Mouse (Mus musculus) gastrocnemius, postnatal 14 days (tissue): Measurements from ENCODE around the gene Krt12. TPM values are rescaled to one million over a fixed set of nuclear protein-coding genes. Genes with fewer than 3 reads are reported as not detected.

Experiments
- total RNA-seq, 2 experiments: library from RNA; stranded (reverse); gene quantifications; 2 replicates each; pipeline ENCODE4 v1.2.3; 2021

Gene Krt12
- total RNA-seq, 2 experiments from 2014 or later = not detected

Other genes with a start within 250 kb of the Krt12 start
- gene Smarce1, start 191.2 kb downstream of the Krt12 start, total RNA-seq = 10 to 100 TPM; 35.8 to 45.7 TPM
- gene Krt222, start 178.2 kb downstream of the Krt12 start, total RNA-seq = 10 to 100 TPM in 1 of 2 experiments, 1 to 10 TPM in 1; 8.9 to 11.4 TPM
- gene Krt24, start 137.0 kb downstream of the Krt12 start, total RNA-seq = not detected
- gene Krt25, start 99.3 kb downstream of the Krt12 start, total RNA-seq = not detected
- not detected for gene Krt26, start 84.3 kb downstream of the Krt12 start, total RNA-seq
- not detected for gene Krt27, start 71.2 kb downstream of the Krt12 start, total RNA-seq
- not detected for gene Krt28, start 47.4 kb downstream of the Krt12 start, total RNA-seq
- 1 to 10 TPM; 4.5 to 5.7 TPM for gene Krt10, start 32.9 kb downstream of the Krt12 start, total RNA-seq
- under 1 TPM; 0.27 TPM for gene Krt20, start 15.9 kb upstream of the Krt12 start, total RNA-seq
- not detected for gene Krt23, start 70.9 kb upstream of the Krt12 start, total RNA-seq
- not detected for gene Krt39, start 99.1 kb upstream of the Krt12 start, total RNA-seq
- gene Krt40, start 120.9 kb upstream of the Krt12 start, total RNA-seq = not detected
- gene Krtap3-3, start 128.6 kb upstream of the Krt12 start, total RNA-seq = not detected
- not detected for gene Krtap3-2, start 134.6 kb upstream of the Krt12 start, total RNA-seq
- gene Gm11939, start 137.2 kb upstream of the Krt12 start, total RNA-seq = not detected
- gene Krtap3-1, start 144.4 kb upstream of the Krt12 start, total RNA-seq = not detected
- gene Krtap1-5, start 158.8 kb upstream of the Krt12 start, total RNA-seq = not detected
- gene Krtap1-4, start 161.4 kb upstream of the Krt12 start, total RNA-seq = not detected
- not detected for gene Krtap1-3, start 169.1 kb upstream of the Krt12 start, total RNA-seq
- not detected for gene Krtap9-3, start 175.8 kb upstream of the Krt12 start, total RNA-seq
- not detected for gene Gm11938, start 181.0 kb upstream of the Krt12 start, total RNA-seq
- gene Gm11937, start 187.9 kb upstream of the Krt12 start, total RNA-seq = not detected
- gene Krtap2-4, start 192.6 kb upstream of the Krt12 start, total RNA-seq = not detected
- gene Gm11562, start 198.2 kb upstream of the Krt12 start, total RNA-seq = not detected
- gene Krtap4-1, start 206.0 kb upstream of the Krt12 start, total RNA-seq = not detected
- gene Krtap4-2, start 212.8 kb upstream of the Krt12 start, total RNA-seq = not detected
- not detected for gene Krtap4-7, start 221.8 kb upstream of the Krt12 start, total RNA-seq
- gene Gm11555, start 228.0 kb upstream of the Krt12 start, total RNA-seq = not detected
- gene Gm11563, start 236.7 kb upstream of the Krt12 start, total RNA-seq = not detected
- gene Krtap4-6, start 243.7 kb upstream of the Krt12 start, total RNA-seq = not detected